Mouse (Mus musculus): ENCODE results near the gene Smox.

DNA sequence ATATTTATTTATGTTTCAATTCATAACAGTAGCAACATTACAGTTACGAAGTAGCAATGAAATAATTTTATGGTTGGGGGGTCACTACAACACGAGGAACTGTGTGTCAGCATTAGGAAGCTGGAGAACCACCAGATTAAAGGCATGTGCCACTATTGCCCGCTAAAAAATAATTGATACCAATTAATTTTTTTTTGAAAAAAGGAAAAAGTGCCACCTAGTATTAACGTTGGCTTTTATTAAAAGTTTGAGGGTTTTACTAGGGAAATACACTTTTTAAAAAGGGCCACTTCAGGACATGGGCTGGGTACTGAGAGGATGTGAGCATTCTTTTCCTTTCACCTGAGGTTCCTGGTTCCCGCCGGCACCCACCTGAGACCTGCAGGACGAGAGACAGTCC, at the start of gene Smox:
- no peak for TF ChIP-seq POLR2A (IDR thresholded peaks at IDR 0.05; ENCODE audit: borderline replicate concordance, extremely low read depth, insufficient read depth, insufficient read length, poor library complexity, severe bottlenecking)
- no peak for TF ChIP-seq CTCF (IDR thresholded peaks at IDR 0.05; ENCODE audit: borderline replicate concordance, extremely low read depth, insufficient read depth, insufficient read length)

All from brain, embryonic 14.5 days (tissue).